Mouse (Mus musculus) G1E (cell line): ENCODE results near the gene Erc2. TPM values are rescaled to one million over a fixed set of nuclear protein-coding genes. Genes with fewer than 3 reads are reported as not detected.

Experiments used
- ATAC-seq: 2 replicates; pipeline ENCODE4 v1.8.0; 2016; ENCODE audit warnings: mild to moderate bottlenecking; ENCODE audit not compliant: insufficient number of reproducible peaks, poor library complexity, low FRiP score, severe bottlenecking; ENCODE audit errors: extremely low read depth
- DNase-seq: peaks from one replicate; pipeline ENCODE4 v3.0.0; 2012; ENCODE audit warnings: low spot score
- H3K27me3 ChIP-seq: 2 replicates; pipeline ENCODE4 v1.6.1; 2012; ENCODE audit warnings: mild to moderate bottlenecking, low read length, inconsistent platforms; ENCODE audit not compliant: insufficient read depth
- H3K36me3 ChIP-seq: replicated peaks from 2 replicates; pipeline ENCODE3; 2012; ENCODE audit warnings: mild to moderate bottlenecking, inconsistent platforms
- H3K4me1 ChIP-seq: 2 replicates; pipeline ENCODE4 v1.6.1; 2012; ENCODE audit warnings: low read depth, low read length, inconsistent platforms, mixed read lengths; ENCODE audit not compliant: insufficient read depth
- H3K4me3 ChIP-seq: 2 replicates; pipeline ENCODE4 v1.5.1; 2012; ENCODE audit warnings: low read depth, mild to moderate bottlenecking, inconsistent platforms, low read length, moderate library complexity, mixed read lengths
- H3K9me3 ChIP-seq: replicated peaks from 2 replicates; pipeline ENCODE4 v1.6.1; 2012; ENCODE audit warnings: inconsistent platforms
- CTCF ChIP-seq: IDR thresholded peaks from 2 replicates; pipeline ENCODE4 v1.5.1; 2012; ENCODE audit warnings: low read depth, low read length, inconsistent platforms, mixed read lengths
- GATA1 ChIP-seq: IDR thresholded peaks from 2 replicates; pipeline ENCODE4 v1.6.1; 2012; ENCODE audit warnings: borderline replicate concordance, low read length, inconsistent platforms, mixed read lengths
- GATA2 ChIP-seq: IDR thresholded peaks from 2 replicates; pipeline ENCODE4 v1.6.1; 2012; ENCODE audit warnings: low read depth, low read length, inconsistent platforms, borderline replicate concordance
- POLR2AphosphoS5 ChIP-seq: IDR thresholded peaks from 2 replicates; pipeline ENCODE4 v1.6.1; 2012; ENCODE audit warnings: low read depth, low read length, inconsistent platforms; ENCODE audit not compliant: insufficient replicate concordance
- TAL1 ChIP-seq: conservative IDR thresholded peaks from 2 replicates; pipeline ENCODE4 v1.6.1; 2012; ENCODE audit warnings: low read depth, low read length, inconsistent platforms, mixed read lengths
- polyA plus RNA-seq: library from polyadenylated mRNA; stranded (reverse); fragments of >175 nt; gene quantifications from 2 replicates; pipeline ENCODE4 v1.2.3, GENCODE M21; 2012
- total RNA-seq, 2 experiments: library from RNA; stranded (forward) in 1 of 2; stranded (reverse) in 1 of 2; fragments of 200-1000 nt in 1 of 2; fragments of >200 nt in 1 of 2; fragmentation: Nextera tagmentation in 1 of 2; gene quantifications; 2 replicates each; pipeline ENCODE4 v1.2.3; 2014 to 2017

Gene Erc2
- total and polyA plus RNA-seq, 3 experiments, result 0.49 TPM; not detected in 2

GRCm38 (mm10) chr14:28010536-28011280 lies 388.5 kb downstream of the Erc2 start:
- no peak for TF ChIP-seq POLR2AphosphoS5
- TF ChIP-seq GATA1, result no peak
- TF ChIP-seq CTCF, result no peak
- no peak for TF ChIP-seq GATA2
- TF ChIP-seq TAL1, result no peak
- ATAC-seq, result no peak
- H3K36me3 ChIP-seq, result no peaks in the 10 kb centered on the region
- no peaks in the 10 kb centered on the region for H3K4me1 ChIP-seq
- no peak for DNase-seq
- no peaks in the 10 kb centered on the region for H3K27me3 ChIP-seq
- H3K9me3 ChIP-seq, result peaks cover 28% of the 10 kb centered on the region
- no peak overlapping the region for H3K4me3 ChIP-seq

- Histone ChIP-seq H3K9me3 (peaks cover 8% of the 10 kb centered on the region), H3K4me3 (no peak overlapping the region), H3K27me3 (no peaks in the 10 kb centered on the region), H3K36me3 (no peaks in the 10 kb centered on the region), H3K4me1 (no peaks in the 10 kb centered on the region)
- ATAC-seq (no peak), DNase-seq (no peak)
- TF ChIP-seq GATA2 (no peak), TAL1 (no peak), GATA1 (no peak), CTCF (no peak), POLR2AphosphoS5 (no peak)
Measured at GRCm38 (mm10) chr14:28023199-28023598, 401.0 kb downstream of the Erc2 start.

- TF ChIP-seq GATA1 (no peak), TAL1 (no peak), POLR2AphosphoS5 (no peak), GATA2 (no peak), CTCF (no peak)
- ATAC-seq, result no peak
- H3K36me3 ChIP-seq, result no peaks in the 10 kb centered on the region
- no peak for DNase-seq
- no peaks in the 10 kb centered on the region for H3K27me3 ChIP-seq
- H3K4me3 ChIP-seq, result no peak overlapping the region
- no peaks in the 10 kb centered on the region for H3K9me3 ChIP-seq
- H3K4me1 ChIP-seq, result no peaks in the 10 kb centered on the region
Measured at GRCm38 (mm10) chr14:28030870-28031269, 408.6 kb downstream of the Erc2 start.

GRCm38 (mm10) chr14:28035013-28035412 lies 412.8 kb downstream of the Erc2 start:
- ATAC-seq (no peak), DNase-seq (no peak)
- no peaks in the 10 kb centered on the region for H3K36me3 ChIP-seq
- no peak for TF ChIP-seq CTCF
- TF ChIP-seq TAL1, result no peak
- no peak for TF ChIP-seq POLR2AphosphoS5
- no peak for TF ChIP-seq GATA2
- no peak for TF ChIP-seq GATA1
- H3K4me1 ChIP-seq, result no peaks in the 10 kb centered on the region
- H3K9me3 ChIP-seq, result no peaks in the 10 kb centered on the region
- H3K4me3 ChIP-seq, result no peak overlapping the region
- H3K27me3 ChIP-seq, result no peaks in the 10 kb centered on the region

DNA sequence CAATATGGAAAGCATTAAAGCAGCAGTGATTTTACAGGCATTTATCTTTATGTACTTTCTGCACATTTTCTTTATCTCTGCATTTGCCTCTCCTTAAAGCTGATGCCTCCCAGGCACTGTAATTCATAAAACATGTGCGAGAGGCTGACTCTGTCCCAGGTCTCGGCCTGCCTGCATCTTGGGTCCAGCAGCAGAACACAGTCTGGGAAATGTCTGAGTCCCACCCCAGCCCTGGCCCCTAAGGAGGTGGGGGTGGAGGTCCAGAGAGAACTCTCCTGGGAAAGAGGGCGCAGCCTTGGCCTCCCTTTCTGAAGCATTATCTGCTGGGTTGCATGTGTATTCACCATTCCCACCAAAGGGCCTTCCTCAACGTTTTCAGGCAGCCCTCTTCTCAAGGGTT lies 420.9 kb downstream of the Erc2 start:
- Histone ChIP-seq H3K4me1 (no peaks in the 10 kb centered on the region), H3K36me3 (no peaks in the 10 kb centered on the region), H3K27me3 (no peaks in the 10 kb centered on the region), H3K9me3 (peaks cover 27% of the 10 kb centered on the region), H3K4me3 (no peak overlapping the region)
- TF ChIP-seq CTCF, result no peak
- ATAC-seq, result no peak
- no peak for DNase-seq

DNA sequence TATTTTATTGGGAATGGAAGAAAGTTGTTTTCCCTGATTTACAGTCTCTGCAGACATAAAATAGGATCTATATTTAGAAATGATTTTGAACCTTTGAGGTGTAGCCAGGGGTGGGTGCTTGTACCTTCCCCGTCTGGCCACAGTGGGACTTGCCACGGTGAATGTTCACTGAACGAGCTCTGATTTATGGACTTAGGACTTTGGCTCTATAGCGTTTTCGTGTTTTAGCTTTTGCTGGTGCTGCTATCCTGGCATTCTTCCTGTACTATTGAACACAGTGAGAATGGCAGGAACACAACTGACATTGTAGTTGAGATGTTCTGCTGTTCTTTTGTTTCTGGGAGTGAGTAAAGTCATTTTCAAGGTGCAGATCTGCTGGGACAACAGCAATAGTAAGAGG lies 429.4 kb downstream of the Erc2 start:
- ATAC-seq (no peak), DNase-seq (no peak)
- H3K36me3 ChIP-seq, result no peaks in the 10 kb centered on the region
- H3K4me1 ChIP-seq, result no peaks in the 10 kb centered on the region
- H3K9me3 ChIP-seq, result peaks cover 25% of the 10 kb centered on the region
- H3K4me3 ChIP-seq, result no peak overlapping the region
- TF ChIP-seq CTCF (no peak), TAL1 (no peak), GATA2 (no peak)
- no peaks in the 10 kb centered on the region for H3K27me3 ChIP-seq
